Mouse (Mus musculus) cortical plate, adult 2 months (tissue): ENCODE measurements around the gene Slc43a3. TPM values are rescaled to one million over a fixed set of nuclear protein-coding genes. Genes with fewer than 3 reads are reported as not detected.

Experiments used
- H3K27ac ChIP-seq: fragments of 200-500 bp; 2 replicates; pipeline ENCODE4 v1.5.1; 2012; ENCODE audit warnings: low read length, control low read depth, inconsistent platforms; ENCODE audit not compliant: insufficient read depth
- H3K4me1 ChIP-seq: fragments of 200-500 bp; 2 replicates; pipeline ENCODE4 v1.6.1; 2011; ENCODE audit warnings: low read length; ENCODE audit not compliant: control insufficient read depth, insufficient read depth
- H3K4me3 ChIP-seq: fragments of 200-500 bp; 2 replicates; pipeline ENCODE4 v1.5.1; 2011; ENCODE audit warnings: mild to moderate bottlenecking, low read length, control low read depth; ENCODE audit not compliant: insufficient read depth
- CTCF ChIP-seq: fragments of 200-500 bp; IDR thresholded peaks from 2 replicates; pipeline ENCODE4 v1.5.1; 2011; ENCODE audit warnings: mild to moderate bottlenecking, control low read depth, low read length; ENCODE audit not compliant: insufficient read depth; ENCODE audit errors: extremely low read depth
- POLR2A ChIP-seq: fragments of 200-500 bp; IDR thresholded peaks from 2 replicates; pipeline ENCODE4 v1.6.1; 2011; ENCODE audit warnings: mild to moderate bottlenecking, low read length, control low read depth; ENCODE audit not compliant: insufficient read depth; ENCODE audit errors: extremely low read depth
- polyA plus RNA-seq: library from polyadenylated mRNA; depleted of rRNA; stranded (reverse); fragments of >200 nt; gene quantifications from 2 replicates; pipeline ENCODE4 v1.2.3, GENCODE M21; 2012

Slc43a3 gene
- polyA plus RNA-seq, 1 experiment = 0.92 TPM

DNA sequence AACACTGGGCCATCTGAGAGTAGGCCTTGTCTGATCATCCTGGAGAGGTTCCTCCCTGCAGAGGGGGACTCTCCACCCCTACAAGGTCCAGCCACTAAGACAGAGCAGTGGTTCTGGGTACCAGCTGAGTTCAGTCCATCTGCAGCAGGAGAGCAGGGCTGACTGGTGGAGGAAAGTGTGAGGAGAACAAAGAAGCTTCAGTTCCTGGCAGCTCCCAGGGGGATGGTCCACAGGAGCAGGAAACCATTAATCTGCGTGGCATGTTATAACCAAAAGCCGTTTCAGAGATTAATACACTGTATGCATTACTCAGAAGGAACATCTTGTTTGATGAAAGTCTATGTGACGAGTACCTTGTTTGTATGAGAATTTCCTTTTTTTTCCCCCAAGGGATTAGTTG, 23.7 kb upstream of the Slc43a3 start:
- H3K27ac ChIP-seq = no peak overlapping the region
- TF ChIP-seq CTCF (no peak), POLR2A (no peak)
- no peak overlapping the region for H3K4me3 ChIP-seq
- 0 out of 2 replicates have a peak, but pooled peaks cover 1% of the 10 kb centered on the region for H3K4me1 ChIP-seq

DNA sequence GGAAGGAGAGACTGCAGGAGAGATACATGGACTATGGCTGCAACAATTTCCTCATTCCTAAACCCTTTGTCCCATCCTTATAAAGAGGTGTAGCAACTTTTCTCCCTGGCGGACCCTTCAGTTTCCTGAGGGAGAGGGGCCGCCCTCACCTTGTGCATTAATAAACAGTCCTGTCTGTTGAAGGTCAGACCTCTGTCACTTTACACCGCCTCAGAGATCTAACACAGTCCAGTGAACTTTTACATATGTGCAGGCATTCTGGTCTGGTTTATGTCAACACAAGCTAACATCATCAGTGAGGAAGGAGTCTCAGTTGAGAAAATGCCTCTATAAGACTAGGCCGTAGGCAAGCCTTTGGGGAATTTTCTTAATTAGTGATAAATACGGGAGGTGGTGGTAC, 22.5 kb upstream of the Slc43a3 start:
- Histone ChIP-seq H3K27ac (no peak overlapping the region), H3K4me3 (no peak overlapping the region), H3K4me1 (0 out of 2 replicates have a peak, but pooled peaks cover 1% of the 10 kb centered on the region)
- TF ChIP-seq CTCF = no peak
- no peak for TF ChIP-seq POLR2A

DNA sequence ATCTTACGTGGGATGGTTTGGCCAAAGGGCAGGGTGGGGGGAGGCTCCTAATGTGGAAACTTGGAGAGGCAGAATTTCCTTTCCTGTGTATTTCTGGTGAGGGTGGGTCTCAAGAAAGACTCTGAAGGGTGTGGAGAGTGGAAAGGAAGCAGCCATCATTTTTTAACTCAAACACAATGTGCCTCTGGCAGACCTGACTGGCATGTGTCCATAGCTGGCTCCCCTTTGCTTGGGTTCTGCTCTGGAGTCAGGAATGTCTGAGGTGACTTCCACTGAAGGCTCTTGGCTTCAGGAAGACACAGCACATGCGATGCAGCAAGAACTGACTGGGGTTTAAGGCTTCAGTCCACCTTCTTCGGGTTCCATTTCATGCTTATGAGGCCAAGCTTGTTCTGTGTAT, 21.0 kb upstream of the Slc43a3 start:
- Histone ChIP-seq H3K27ac (no peak overlapping the region), H3K4me3 (no peak overlapping the region), H3K4me1 (0 out of 2 replicates have a peak, but pooled peaks cover 1% of the 10 kb centered on the region)
- TF ChIP-seq CTCF (no peak), POLR2A (no peak)

DNA sequence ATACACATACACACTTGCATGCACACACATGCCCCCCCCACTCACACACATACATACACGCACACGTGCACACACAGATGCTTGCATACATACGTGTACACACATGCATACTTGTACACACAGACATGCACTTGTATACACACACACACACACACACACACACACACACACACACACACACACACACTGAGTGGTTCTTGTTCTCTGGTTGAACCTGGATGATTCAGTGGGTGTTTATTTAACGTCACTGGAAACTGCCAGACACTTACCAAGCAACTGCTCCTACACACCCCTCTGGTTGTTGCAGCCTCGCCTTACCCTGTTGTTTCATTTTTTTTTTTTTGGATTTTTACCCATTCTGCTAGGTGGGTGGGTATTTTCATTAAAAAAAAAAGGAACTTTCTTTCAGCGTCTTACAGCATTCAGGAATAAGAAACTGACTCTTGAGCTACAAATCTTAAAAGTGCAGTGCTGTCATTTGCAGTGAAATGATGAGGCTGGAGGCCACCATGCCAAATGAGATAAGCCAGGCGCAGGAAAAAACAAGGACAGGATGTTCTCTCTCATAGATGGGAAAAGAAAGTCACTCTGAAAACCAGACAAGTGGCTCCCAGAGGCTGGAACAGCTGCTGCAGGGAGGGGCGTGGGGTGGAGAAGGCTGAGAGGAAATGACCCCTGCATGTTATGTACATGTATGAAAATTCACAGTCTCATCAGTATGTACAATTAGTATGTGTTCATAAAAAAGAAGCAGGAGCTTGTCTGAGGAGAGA, 19.6 kb upstream of the Slc43a3 start:
- Histone ChIP-seq H3K27ac (no peak overlapping the region), H3K4me1 (0 out of 2 replicates have a peak, but pooled peaks cover 1% of the 10 kb centered on the region), H3K4me3 (no peak overlapping the region)
- no peak for TF ChIP-seq CTCF
- TF ChIP-seq POLR2A = no peak

DNA sequence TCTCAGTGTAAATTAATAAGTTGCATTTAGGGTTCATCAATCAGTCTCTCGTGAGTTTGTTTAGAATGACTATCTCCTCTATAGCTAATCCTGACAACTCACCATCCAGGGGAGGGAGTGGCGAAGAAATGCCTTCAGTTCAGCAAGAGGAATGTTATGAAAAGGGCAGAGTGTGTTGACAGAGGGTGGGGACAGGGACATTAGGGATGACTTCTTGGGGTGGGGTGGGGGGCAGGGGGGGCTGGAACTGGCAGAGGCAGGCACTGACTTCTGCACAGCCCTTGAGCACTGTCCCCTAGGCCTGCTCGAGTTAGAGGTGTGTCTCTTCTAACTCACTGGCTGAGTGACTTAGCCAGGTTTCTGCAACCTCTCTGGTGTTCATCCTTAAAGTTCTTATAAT, 18.2 kb upstream of the Slc43a3 start:
- TF ChIP-seq CTCF (no peak), POLR2A (no peak)
- H3K4me1 ChIP-seq = 0 out of 2 replicates have a peak, but pooled peaks cover 1% of the 10 kb centered on the region
- H3K27ac ChIP-seq = no peak overlapping the region
- H3K4me3 ChIP-seq = no peak overlapping the region

DNA sequence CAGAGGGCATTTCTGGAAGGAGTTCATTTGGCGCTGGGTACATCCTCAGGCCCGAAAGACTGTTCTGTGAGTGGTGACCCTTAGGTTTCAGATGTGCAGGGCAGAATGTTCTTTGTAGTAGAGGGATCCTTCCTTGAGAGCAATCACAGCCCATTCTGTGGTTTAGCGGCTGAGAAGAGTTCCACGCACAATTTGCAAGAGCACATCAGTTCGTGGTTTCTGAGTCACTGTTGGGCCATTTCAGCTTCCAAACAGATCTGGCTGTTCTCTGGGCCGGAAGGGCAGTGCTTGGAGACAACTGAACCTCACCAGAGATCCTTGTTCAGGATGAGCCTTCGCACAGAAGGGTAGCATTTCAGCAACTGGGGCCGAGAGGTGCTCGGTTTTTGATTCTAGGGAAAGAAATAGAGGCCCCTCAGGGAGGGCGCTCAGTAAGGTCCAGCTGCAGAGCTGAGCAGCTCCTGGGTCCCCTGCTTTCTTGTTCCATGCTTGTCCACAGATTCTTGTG, 16.7 kb upstream of the Slc43a3 start:
- Histone ChIP-seq H3K27ac (no peak overlapping the region), H3K4me3 (no peak overlapping the region), H3K4me1 (0 out of 2 replicates have a peak, but pooled peaks cover 1% of the 10 kb centered on the region)
- TF ChIP-seq POLR2A (no peak), CTCF (no peak)

DNA sequence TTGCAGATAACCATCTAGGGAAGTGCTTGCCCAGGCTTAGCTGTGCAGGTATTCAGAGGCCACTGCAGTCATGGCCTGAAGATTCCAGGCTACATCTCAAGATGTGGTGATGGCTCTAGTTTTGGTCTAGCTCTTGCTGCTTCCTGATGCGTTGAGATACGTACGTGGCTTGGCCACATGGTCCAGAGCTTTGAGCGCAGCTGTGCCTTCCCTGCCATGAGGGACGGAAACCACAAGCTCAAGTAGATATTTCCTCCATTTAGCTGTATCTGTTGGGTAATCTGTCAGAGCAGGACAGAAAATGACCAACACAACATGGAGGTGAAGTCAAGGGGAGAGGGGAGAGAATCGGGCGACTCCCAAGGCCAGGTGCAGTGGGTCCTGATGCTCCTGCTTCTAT, 6.2 kb upstream of the Slc43a3 start:
- no peak overlapping the region for H3K4me3 ChIP-seq
- TF ChIP-seq POLR2A (no peak), CTCF (no peak)
- no peak overlapping the region for H3K27ac ChIP-seq
- no peaks in the 10 kb centered on the region for H3K4me1 ChIP-seq

DNA sequence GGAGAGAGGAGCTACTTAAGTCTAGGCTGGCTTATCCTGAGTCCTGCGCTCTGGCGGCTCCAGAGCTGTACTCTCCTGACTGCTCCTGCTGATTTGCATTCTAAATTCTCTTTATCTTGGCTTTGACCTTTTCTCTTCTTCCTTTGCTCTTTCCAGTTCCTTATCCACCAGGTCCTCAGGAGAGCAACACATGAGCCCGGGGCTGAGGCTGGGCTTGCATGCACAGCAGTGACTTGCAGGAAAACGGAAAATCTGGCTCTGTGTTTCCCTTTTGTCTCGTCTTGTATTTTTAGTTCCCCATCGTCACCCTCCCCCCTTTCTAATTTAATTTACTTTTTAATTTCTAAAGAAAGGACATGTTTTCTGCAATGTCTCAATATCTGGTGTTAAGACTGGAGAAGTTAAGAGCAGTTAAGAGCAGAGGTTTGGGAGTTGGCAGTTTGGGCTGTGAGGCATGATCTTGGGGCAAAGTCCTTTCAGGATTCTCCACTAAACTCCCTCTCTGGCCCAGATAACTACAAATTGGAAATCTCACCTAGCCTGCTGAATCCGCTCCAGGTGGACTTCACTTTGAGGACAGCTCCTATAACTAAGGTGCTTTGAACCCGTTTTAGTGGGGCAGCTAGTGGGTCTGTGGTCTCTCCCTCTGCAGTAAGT, 2.3 kb upstream of the Slc43a3 start:
- TF ChIP-seq CTCF (no peak), POLR2A (no peak)
- H3K4me3 ChIP-seq = no peak overlapping the region
- no peak overlapping the region for H3K27ac ChIP-seq
- no peaks in the 10 kb centered on the region for H3K4me1 ChIP-seq

DNA sequence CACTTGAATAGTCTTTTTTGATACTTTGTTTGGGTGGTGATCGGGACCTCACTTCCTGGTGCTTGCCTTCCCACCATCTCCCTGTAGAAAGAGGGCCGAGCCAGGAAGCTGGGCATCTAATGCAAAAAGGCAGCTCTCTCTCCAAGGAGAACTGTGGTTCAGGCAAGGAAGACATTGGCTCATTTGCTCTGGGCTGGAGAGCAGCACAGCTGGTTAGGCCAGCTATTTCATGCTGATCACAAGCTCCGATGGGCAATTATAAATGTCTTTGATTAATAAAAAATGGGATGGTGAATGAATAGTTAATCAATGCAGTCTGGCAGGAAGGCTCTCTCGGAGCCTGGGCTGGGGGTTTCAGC, 1.8 kb upstream of the Slc43a3 start:
- no peak overlapping the region for H3K27ac ChIP-seq
- no peak for TF ChIP-seq CTCF
- TF ChIP-seq POLR2A = no peak
- no peaks in the 10 kb centered on the region for H3K4me1 ChIP-seq
- H3K4me3 ChIP-seq = no peak overlapping the region

DNA sequence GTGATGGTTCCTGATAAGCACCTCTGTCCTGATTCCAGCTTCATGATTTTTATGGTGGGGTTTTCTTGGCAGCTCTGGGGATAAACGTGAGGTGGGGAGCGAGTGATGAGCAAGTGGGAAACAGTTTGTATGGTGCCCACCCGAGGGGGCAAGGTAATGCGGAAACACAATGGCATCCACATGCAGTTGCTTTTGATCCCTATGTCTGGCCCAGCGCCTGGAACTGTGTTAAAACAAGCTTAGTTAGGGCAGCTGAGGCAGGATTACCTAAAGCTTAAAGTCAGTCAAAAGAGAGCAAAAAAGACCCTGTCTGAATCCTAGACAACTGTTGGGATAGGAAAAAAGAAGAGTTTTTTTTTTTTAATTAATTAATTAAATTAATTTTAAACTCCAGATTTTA, 1.3 kb upstream of the Slc43a3 start:
- no peak overlapping the region for H3K27ac ChIP-seq
- no peak for TF ChIP-seq POLR2A
- TF ChIP-seq CTCF = no peak
- no peak overlapping the region for H3K4me3 ChIP-seq
- H3K4me1 ChIP-seq = no peaks in the 10 kb centered on the region
